Mouse (Mus musculus): ENCODE data around the gene Erich4.

Gene Erich4

GRCm38 (mm10) chr7:25615706-25616011, at the start of gene Erich4:
Gene Erich4 (minus strand): TSS chr7:25615892.
- in situ Hi-C loops (cut with MboI, MseI), result loop anchor here (10.0 kb wide), 1 partner anchor 411 kb away; no protein-coding TSS in a partner anchor

- in situ Hi-C loops (cut with MboI, MseI), result loop anchor here (5.0 kb wide), 1 partner anchor 37 kb away; no protein-coding TSS in a partner anchor
Observed at GRCm38 (mm10) chr7:25658657-25659472, 43.2 kb upstream of the Erich4 start, which contains the start of the genes Bckdha and Exosc5. Gene Bckdha (minus strand): TSS chr7:25658981. Gene Exosc5 (plus strand): TSS chr7:25659164.

DNA sequence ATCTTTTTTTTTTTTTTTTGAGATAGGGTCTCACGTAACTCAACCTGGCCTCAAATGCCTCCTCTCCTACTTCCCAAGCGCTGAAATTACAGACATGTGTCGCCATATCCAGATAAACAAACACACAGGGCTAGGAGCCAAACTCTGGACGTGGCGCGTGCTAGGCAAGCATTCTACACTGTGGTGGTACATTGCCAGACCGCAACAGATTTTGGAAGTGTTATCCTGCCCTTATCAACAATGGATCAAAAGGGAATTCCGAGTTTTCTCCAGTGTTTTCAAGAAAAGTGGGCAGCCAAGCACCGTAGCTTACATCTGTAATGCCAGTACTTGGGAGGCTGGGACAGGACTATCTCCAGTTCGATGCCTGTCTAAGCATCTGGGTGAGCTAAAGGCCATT, 42.1 kb upstream of the Erich4 start:
- in situ Hi-C loops (cut with MboI, MseI), result loop anchor here (5.0 kb wide), 1 partner anchor 35 kb away; no protein-coding TSS in a partner anchor

- in situ Hi-C loops (cut with MboI, MseI), result loop anchor here (5.0 kb wide), 1 partner anchor 34 kb away; no protein-coding TSS in a partner anchor
Observed at GRCm38 (mm10) chr7:25655601-25656428, 40.1 kb upstream of the Erich4 start.

- in situ Hi-C loops (cut with MboI, MseI), result no loop called here
Observed at GRCm38 (mm10) chr7:25652244-25652759, 36.6 kb upstream of the Erich4 start.

GRCm38 (mm10) chr7:25651281-25651680, 35.6 kb upstream of the Erich4 start:
- in situ Hi-C loops (cut with MboI, MseI), result no loop called here

- in situ Hi-C loops (cut with MboI, MseI), result no loop called here
Observed at GRCm38 (mm10) chr7:25649839-25650238, 34.1 kb upstream of the Erich4 start.

DNA sequence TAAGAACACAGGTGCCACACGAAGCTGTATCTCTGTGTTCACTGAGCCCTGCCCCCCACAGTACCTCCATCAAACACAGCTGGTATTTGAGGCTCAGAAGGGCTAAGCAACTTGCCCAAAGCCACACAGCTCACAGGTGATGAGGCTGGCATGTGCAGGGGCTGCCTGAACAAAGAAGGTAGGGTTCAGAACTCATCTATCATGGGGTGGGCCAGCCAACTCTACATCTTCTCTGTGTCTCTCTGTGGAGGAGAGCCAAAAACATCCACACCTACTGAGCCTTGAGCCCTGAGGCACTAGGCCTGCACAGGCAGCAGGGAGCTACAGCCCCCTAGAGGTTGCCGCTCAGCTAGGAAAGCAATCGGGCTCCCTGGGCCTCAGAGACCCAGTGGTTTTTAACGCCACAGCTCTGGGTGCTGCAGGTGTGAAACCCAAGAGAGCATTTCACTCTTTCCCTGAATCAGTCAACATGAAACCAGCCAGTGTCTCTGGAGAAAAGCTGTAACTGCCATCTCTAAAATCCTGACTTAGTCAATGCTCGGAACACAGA, 32.0 kb upstream of the Erich4 start:
- in situ Hi-C loops (cut with MboI, MseI), result no loop called here

DNA sequence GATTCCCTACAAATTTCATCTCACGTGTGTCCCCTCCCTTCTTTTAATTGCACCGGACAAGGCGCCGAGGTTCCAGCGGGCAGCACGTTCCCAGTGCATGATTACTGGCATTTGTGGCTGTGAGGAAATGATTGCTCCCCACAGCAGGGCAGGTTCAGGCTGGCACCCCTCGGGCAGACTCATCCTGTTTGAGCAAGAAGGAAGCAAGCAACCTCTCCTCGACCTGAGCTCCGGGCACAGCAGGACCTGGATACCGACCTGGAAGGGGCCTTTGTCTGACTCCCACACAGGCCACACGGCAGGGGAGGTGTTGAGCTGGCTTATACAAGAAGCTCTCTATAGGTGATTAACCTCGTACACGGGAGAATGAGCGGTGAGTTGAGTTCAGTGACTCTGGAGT, 29.4 kb upstream of the Erich4 start:
- in situ Hi-C loops (cut with MboI, MseI), result no loop called here

DNA sequence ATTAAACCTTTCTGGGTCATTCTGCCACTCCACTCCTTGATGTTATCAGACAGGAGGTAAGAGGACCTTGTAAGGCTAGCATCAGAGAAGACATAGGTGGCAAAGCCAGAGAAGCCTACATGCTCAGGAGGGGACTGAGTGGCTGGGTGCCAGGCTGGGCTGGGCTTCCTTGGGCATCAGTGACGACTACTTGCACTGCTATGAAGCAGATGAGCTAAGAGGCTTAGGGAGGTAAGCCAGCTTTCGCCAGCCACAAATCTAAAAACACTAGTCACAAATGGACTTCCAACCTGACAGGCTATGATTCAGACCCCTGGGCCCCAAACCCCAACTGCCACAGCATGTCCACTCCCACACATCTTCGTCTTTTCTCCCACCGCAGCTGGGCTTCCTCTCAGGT, 28.9 kb upstream of the Erich4 start:
- in situ Hi-C loops (cut with MboI, MseI), result no loop called here

- in situ Hi-C loops (cut with MboI, MseI), result no loop called here
Observed at GRCm38 (mm10) chr7:25644136-25644535, 28.4 kb upstream of the Erich4 start.

- in situ Hi-C loops (cut with MboI, MseI), result no loop called here
Observed at GRCm38 (mm10) chr7:25639754-25640153, 24.1 kb upstream of the Erich4 start.

DNA sequence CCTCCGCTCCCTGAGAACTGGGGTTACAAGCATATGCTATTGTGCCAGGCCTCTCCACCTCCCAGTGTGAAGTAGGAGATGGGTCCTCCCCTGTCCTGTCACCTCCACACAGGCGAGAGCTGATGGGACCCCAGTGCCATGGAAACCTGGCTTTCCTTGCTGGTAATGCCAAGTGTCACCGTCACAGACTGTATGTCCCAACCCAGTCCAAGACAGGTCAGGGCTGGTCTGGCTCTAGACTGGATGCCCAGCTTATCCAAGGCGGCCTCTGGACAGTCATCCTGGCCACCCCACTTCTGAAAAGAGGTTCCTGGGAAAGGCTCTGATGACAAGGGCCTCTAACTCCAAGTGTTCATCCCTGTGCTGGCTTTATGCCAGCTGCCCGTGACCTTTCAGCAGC, 21.4 kb upstream of the Erich4 start:
- in situ Hi-C loops (cut with MboI, MseI), result no loop called here

DNA sequence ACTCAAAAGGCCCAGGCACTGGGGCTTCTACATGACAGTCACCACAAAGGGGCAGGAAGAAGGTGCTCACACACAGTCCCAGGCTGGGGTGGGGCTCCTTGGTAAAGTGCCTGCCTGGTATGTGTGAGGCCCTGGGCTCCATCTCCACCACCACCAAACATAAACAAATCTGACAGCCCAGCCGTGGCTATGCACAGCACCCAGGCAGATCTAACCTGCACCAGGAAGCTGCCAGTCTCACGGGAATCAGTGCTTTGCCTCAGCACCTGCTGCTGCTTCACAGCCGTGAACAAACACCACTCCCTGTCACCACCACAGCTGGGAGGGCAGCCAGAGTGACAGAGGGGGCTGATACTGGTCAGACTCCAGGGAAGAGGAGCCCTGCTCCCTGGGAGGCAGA, 20.7 kb upstream of the Erich4 start:
- in situ Hi-C loops (cut with MboI, MseI), result no loop called here

DNA sequence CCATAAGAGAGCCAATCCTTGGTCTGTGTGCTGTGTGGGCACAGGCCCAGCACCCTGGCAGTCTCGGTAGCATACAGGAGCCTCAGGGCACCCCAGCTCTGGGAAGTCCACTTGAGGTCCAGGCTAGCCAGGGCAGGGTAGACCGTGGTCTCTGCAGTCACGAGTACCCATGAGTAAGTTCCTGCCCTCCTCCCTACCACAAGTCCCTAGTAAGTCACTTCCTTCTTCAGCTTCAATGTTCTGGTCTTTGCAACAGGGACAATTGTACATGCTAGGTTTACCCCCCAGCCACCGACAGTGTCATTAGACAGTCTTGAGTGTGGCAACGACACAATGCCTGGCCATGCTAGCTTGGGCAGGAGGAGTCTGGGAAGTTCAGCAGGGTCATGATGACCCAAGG, 17.0 kb upstream of the Erich4 start:
- in situ Hi-C loops (cut with MboI, MseI), result no loop called here

- in situ Hi-C loops (cut with MboI, MseI), result no loop called here
Observed at GRCm38 (mm10) chr7:25628323-25628620, 12.6 kb upstream of the Erich4 start.

DNA sequence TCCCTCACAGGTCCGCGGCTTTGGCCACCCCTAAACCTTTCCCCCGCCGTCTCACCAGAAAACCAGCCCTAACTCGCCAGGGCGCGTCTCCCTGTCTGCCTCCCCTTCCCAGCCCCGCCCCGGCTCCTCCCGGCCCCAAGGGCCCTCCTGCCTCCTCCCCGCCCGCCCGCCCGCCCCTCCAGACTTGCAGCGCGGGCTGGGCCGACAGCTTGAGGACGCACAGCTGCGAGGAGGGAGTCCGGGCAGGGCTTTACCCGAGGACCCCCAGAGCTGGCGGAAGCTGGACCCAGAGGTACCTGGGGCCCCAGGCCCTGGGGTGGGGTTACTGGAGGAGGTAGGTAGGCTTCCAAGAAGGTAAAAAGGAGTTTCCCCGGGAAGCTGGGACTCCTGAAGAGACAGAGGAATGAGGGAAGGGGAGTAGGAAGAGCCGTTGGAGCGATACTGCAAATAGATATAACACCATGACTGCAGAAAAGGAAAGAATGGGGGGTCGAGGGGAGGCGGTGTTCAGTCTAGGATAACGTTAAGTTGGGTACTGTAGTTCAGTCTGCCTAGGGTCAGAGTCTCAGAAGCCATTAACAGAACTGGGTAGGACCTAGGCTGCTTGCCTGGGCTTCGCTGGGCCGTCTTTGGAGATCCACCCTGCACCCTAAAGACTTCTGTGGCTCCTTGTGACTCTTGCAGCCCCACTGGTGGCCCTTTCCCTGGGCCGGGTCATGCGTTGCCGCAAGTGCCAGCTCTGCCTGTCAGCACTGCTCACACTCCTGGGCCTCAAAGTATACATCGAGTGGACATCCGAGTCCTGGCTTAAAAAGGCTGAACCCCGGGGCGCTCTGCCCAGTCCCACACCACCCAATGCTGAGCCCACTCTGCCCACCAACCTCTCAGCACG, 12.0 kb upstream of the Erich4 start:
- in situ Hi-C loops (cut with MboI, MseI), result no loop called here

- in situ Hi-C loops (cut with MboI, MseI), result no loop called here
Observed at GRCm38 (mm10) chr7:25626509-25627430, 11.1 kb upstream of the Erich4 start, which contains the start of gene B3gnt8. Gene B3gnt8 (plus strand): TSS chr7:25626654.

DNA sequence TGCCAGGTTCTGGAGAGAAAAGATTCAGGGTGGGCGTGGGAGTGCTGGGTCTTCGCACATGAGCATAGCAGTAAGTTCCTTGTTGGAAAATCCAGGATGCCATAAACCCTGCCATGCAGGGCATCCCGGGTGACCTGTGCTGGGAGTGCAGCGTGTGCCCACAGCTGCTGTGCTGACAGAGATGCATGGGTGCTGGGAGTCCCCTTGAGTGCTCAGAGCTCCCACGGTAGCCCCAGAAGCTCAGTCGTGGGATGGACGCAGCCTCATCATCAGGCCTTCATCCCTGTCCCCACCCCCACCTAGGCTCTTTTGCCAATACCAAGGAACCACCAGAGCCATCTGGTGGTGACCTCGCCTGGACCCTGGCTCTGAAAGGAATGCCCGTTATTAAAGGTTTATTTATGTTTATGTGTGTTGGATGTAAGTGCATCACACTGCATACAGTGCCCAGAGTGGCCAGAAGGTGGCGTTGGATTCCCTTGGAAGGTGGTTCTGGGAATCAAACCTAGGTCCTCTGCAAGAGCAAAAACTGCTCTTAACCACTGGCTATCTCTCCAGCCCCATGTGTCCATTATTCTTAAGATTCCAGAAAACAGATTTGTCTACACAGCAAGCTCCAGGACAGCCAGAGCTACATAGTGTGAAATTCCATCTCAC, 10.0 kb upstream of the Erich4 start:
- in situ Hi-C loops (cut with MboI, MseI), result no loop called here

All from regulatory T cell (primary cell).